Comparison of ENCODE assay signal across 8 mouse cellular contexts in the genomic region with DNA sequence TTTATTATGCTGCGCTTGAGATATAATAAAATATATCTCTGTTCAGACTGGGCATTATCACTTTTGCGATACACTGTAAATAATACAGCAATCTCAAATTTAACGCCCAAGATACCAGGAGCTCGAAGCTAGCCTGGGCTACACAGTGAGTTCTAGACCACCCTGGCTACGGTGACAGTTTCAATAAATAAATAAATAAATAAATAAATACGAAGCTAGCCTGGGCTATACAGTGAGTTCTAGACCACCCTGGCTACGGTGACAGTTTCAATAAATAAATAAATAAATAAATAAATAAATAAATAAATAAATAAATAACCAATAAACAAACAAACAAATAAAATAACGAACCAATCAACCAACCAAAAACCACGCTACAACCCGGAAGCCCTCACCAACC. TPM values are rescaled to one million over a fixed set of nuclear protein-coding genes. Genes with fewer than 3 reads are reported as not detected.
DNase-seq lines count a peak whose midpoint lies in the region; ATAC-seq and TF ChIP-seq lines count a peak whose summit lies in the region.

No protein-coding gene starts in this region.

- peak; percentile 11; the same call in 1 of the 2 replicates for ATAC-seq in lung, postnatal 0 days
- peak; percentile 72 for ATAC-seq in forebrain, embryonic 11.5 days (replicated peaks; ENCODE audit: low FRiP score)
- ATAC-seq in limb, embryonic 11.5 days (ENCODE audit: insufficient number of reproducible peaks, low FRiP score, low TSS enrichment, low read depth) = peak; percentile 80
- ATAC-seq in erythroid progenitor cell, adult 5-6 weeks (replicated peaks; ENCODE audit: low FRiP score, poor library complexity, severe bottlenecking) = no peak

- H3K36me3 ChIP-seq in lung, postnatal 0 days (ENCODE audit: insufficient read depth, low read length) = peaks cover 3% of the 10 kb centered on the region; the same call in 1 of the 2 replicates
- H3K36me3 ChIP-seq in forebrain, embryonic 11.5 days (ENCODE audit: control insufficient read depth, insufficient read depth, low read length) = no peaks in the 10 kb centered on the region; the same call in 1 of the 2 replicates
- peaks cover 4% of the 10 kb centered on the region; the same call in 1 of the 2 replicates for H3K36me3 ChIP-seq in limb, embryonic 11.5 days (ENCODE audit: control insufficient read depth, insufficient read depth, low read length)

- TF ChIP-seq EP300 in lung, postnatal 0 days (IDR thresholded peaks at IDR 0.05) = no peak

- TF ChIP-seq CTCF in lung, postnatal 0 days (IDR thresholded peaks at IDR 0.05) = no peak
- TF ChIP-seq CTCF in olfactory bulb, adult 2 months (IDR thresholded peaks at IDR 0.05; ENCODE audit: insufficient read depth, low read depth, low read length) = no peak

- peak overlapping the region; percentile 71 for H3K9ac ChIP-seq in lung, postnatal 0 days (replicated peaks; ENCODE audit: low read depth)
- H3K9ac ChIP-seq in forebrain, embryonic 11.5 days (ENCODE audit: low read length) = peak overlapping the region; percentile 78
- H3K9ac ChIP-seq in limb, embryonic 11.5 days (ENCODE audit: low read length) = peak overlapping the region; percentile 74

- no peak for DNase-seq in lung, postnatal 0 days (ENCODE audit: low spot score)
- no peak for DNase-seq in lung, postnatal 4 days
- DNase-seq in forebrain, embryonic 11.5 days (ENCODE audit: low spot score) = no peak
- no peak for DNase-seq in limb, embryonic 11.5 days (ENCODE audit: low spot score)
- DNase-seq in right cerebral cortex, adult 2 months (ENCODE audit: low spot score in 2 of 2) = no peak
- DNase-seq in cerebellum, adult 8-10 months = no peak

- H3K9me3 ChIP-seq in lung, postnatal 0 days (ENCODE audit: low read length) = no peaks in the 10 kb centered on the region
- H3K9me3 ChIP-seq in forebrain, embryonic 11.5 days (ENCODE audit: control insufficient read depth, low read length) = no peaks in the 10 kb centered on the region
- H3K9me3 ChIP-seq in limb, embryonic 11.5 days (ENCODE audit: control insufficient read depth, low read length) = no peaks in the 10 kb centered on the region

- 7% methylated on average over 10 of the region's 10 CpGs for WGBS in lung, postnatal 0 days
- 10% methylated on average over 10 of the region's 10 CpGs for WGBS in forebrain, embryonic 11.5 days
- 7% methylated on average over 10 of the region's 10 CpGs for WGBS in limb, embryonic 11.5 days
- 8% methylated on average over 10 of the region's 10 CpGs for WGBS in olfactory bulb, adult 2 months

- H3K27me3 ChIP-seq in lung, postnatal 0 days (replicated peaks; ENCODE audit: insufficient read depth, low read length) = no peaks in the 10 kb centered on the region
- H3K27me3 ChIP-seq in forebrain, embryonic 11.5 days (ENCODE audit: control insufficient read depth, insufficient read depth, low read length) = no peaks in the 10 kb centered on the region
- no peaks in the 10 kb centered on the region for H3K27me3 ChIP-seq in limb, embryonic 11.5 days (ENCODE audit: control insufficient read depth, insufficient read depth, low read length)

- peak overlapping the region; percentile 76 for H3K4me3 ChIP-seq in lung, postnatal 0 days (ENCODE audit: low read depth, low read length)
- peak overlapping the region; percentile 72 for H3K4me3 ChIP-seq in forebrain, embryonic 11.5 days (ENCODE audit: low read depth, low read length)
- H3K4me3 ChIP-seq in limb, embryonic 11.5 days (ENCODE audit: low read depth, low read length) = peak overlapping the region; percentile 92
- H3K4me3 ChIP-seq in olfactory bulb, adult 2 months (ENCODE audit: insufficient read depth, low read depth, low read length) = peak overlapping the region; percentile 93

- H3K27ac ChIP-seq in lung, postnatal 0 days (ENCODE audit: low read length) = peak overlapping the region; percentile 78
- no peak overlapping the region for H3K27ac ChIP-seq in forebrain, embryonic 11.5 days (ENCODE audit: low read depth, low read length)
- no peak overlapping the region for H3K27ac ChIP-seq in limb, embryonic 11.5 days (replicated peaks; ENCODE audit: low read depth, low read length)
- H3K27ac ChIP-seq in olfactory bulb, adult 2 months (ENCODE audit: insufficient read depth, low read depth, low read length) = peak overlapping the region; percentile 38; the same call in 1 of the 2 replicates

- peak overlapping the region; percentile 52 for H3K4me2 ChIP-seq in lung, postnatal 0 days (replicated peaks; ENCODE audit: low read depth, low read length)
- H3K4me2 ChIP-seq in forebrain, embryonic 11.5 days (ENCODE audit: low read depth, low read length, severe bottlenecking) = peak overlapping the region; percentile 62
- H3K4me2 ChIP-seq in limb, embryonic 11.5 days (ENCODE audit: low read depth, severe bottlenecking) = peak overlapping the region; percentile 58

- H3K4me1 ChIP-seq in lung, postnatal 0 days (ENCODE audit: insufficient read depth, low read depth, low read length) = no peaks in the 10 kb centered on the region; the same call in 1 of the 2 replicates
- H3K4me1 ChIP-seq in forebrain, embryonic 11.5 days (replicated peaks; ENCODE audit: control insufficient read depth, insufficient read depth, low read length) = no peaks in the 10 kb centered on the region; the same call in 1 of the 2 replicates
- no peaks in the 10 kb centered on the region for H3K4me1 ChIP-seq in limb, embryonic 11.5 days (ENCODE audit: control insufficient read depth, insufficient read depth, low read length)
- peaks cover 4% of the 10 kb centered on the region; the same call in 1 of the 2 replicates for H3K4me1 ChIP-seq in olfactory bulb, adult 2 months (ENCODE audit: control insufficient read depth, insufficient read depth, low read length)

- no peak for TF ChIP-seq POLR2A in olfactory bulb, adult 2 months (IDR thresholded peaks at IDR 0.05; ENCODE audit: insufficient read depth, low read depth, low read length)

RNA-seq across cellular contexts. Expression of a gene that starts 0.5 kb away (rescaled TPM):
- polyA plus RNA-seq in lung, postnatal 0 days (2015; fragmentation: Nextera tagmentation; extraction: Ambion mirVana) = 95.9 and 98.9 TPM in 2 replicates
- 106 and 109 TPM in 2 replicates for polyA plus RNA-seq in forebrain, embryonic 11.5 days (2014; fragmentation: Nextera tagmentation; extraction: Ambion mirVana)
- polyA plus RNA-seq in limb, embryonic 11.5 days (2014; fragmentation: Nextera tagmentation; extraction: Ambion mirVana) = 117 and 123 TPM in 2 replicates
- polyA plus RNA-seq in olfactory bulb, adult 2 months (2012; ENCODE audit: insufficient read depth, insufficient read length, low replicate concordance, missing spikeins) = not detected in 2 replicates
- total RNA-seq in erythroid progenitor cell, adult 5-6 weeks (2015; ENCODE audit: low replicate concordance) = 10.1 and 50.5 TPM in 2 replicates
- total RNA-seq in erythroid progenitor cell, adult 5-6 weeks (2017; ENCODE audit: low replicate concordance) = 18.2 and 37.0 TPM in 2 replicates

RNA-seq across cellular contexts. Expression of a gene that starts 0.6 kb away (rescaled TPM):
- 139 and 158 TPM in 2 replicates for polyA plus RNA-seq in lung, postnatal 0 days (2015; fragmentation: Nextera tagmentation; extraction: Ambion mirVana)
- polyA plus RNA-seq in forebrain, embryonic 11.5 days (2014; fragmentation: Nextera tagmentation; extraction: Ambion mirVana) = 197 and 212 TPM in 2 replicates
- polyA plus RNA-seq in limb, embryonic 11.5 days (2014; fragmentation: Nextera tagmentation; extraction: Ambion mirVana) = 219 and 232 TPM in 2 replicates
- not detected in 2 replicates for polyA plus RNA-seq in olfactory bulb, adult 2 months (2012; ENCODE audit: insufficient read depth, insufficient read length, low replicate concordance, missing spikeins)
- total RNA-seq in erythroid progenitor cell, adult 5-6 weeks (2015; ENCODE audit: low replicate concordance) = 62.0 and 77.1 TPM in 2 replicates
- total RNA-seq in erythroid progenitor cell, adult 5-6 weeks (2017; ENCODE audit: low replicate concordance) = 24.4 and 53.7 TPM in 2 replicates

RNA-seq across cellular contexts. Expression of a gene that starts 17.5 kb away (rescaled TPM):
- 15.4 and 15.6 TPM in 2 replicates for polyA plus RNA-seq in lung, postnatal 0 days (2015; fragmentation: Nextera tagmentation; extraction: Ambion mirVana)
- 26.0 and 30.2 TPM in 2 replicates for polyA plus RNA-seq in forebrain, embryonic 11.5 days (2014; fragmentation: Nextera tagmentation; extraction: Ambion mirVana)
- 35.0 and 35.2 TPM in 2 replicates for polyA plus RNA-seq in limb, embryonic 11.5 days (2014; fragmentation: Nextera tagmentation; extraction: Ambion mirVana)
- polyA plus RNA-seq in olfactory bulb, adult 2 months (2012; ENCODE audit: insufficient read depth, insufficient read length, low replicate concordance, missing spikeins) = not detected in 2 replicates
- 0.72 and 4.2 TPM in 2 replicates for total RNA-seq in erythroid progenitor cell, adult 5-6 weeks (2015; ENCODE audit: low replicate concordance)
- total RNA-seq in erythroid progenitor cell, adult 5-6 weeks (2017; ENCODE audit: low replicate concordance) = 0.68 and 3.7 TPM in 2 replicates

Comparison
In these comparisons a context has a peak if more than half of its experiments do, and no peak if none do; other contexts are left out.
1. H3K27ac ChIP-seq: peak in lung, postnatal 0 days (single experiment) and olfactory bulb, adult 2 months (single experiment); none in forebrain, embryonic 11.5 days (single experiment) and limb, embryonic 11.5 days (single experiment).
2. RNA of a gene that starts 0.5 kb away (polyA plus RNA-seq): 117 to 123 TPM in limb, embryonic 11.5 days, 106 to 109 TPM in forebrain, embryonic 11.5 days and 95.9 to 98.9 TPM in lung, postnatal 0 days; not detected in olfactory bulb, adult 2 months; every median in the first group is over 10 times any median in the second.
3. RNA of a gene that starts 17.5 kb away (polyA plus RNA-seq): 35.0 to 35.2 TPM in limb, embryonic 11.5 days, 26.0 to 30.2 TPM in forebrain, embryonic 11.5 days and 15.4 to 15.6 TPM in lung, postnatal 0 days; not detected in olfactory bulb, adult 2 months; every median in the first group is over 10 times any median in the second.
4. Peak in every context shown above with its lines, with median percentiles within 50 percentile points of each other: H3K4me2 ChIP-seq, H3K4me3 ChIP-seq and H3K9ac ChIP-seq.